Mouse (Mus musculus): ENCODE results near the gene Rccd1.

Rccd1 gene

DNA sequence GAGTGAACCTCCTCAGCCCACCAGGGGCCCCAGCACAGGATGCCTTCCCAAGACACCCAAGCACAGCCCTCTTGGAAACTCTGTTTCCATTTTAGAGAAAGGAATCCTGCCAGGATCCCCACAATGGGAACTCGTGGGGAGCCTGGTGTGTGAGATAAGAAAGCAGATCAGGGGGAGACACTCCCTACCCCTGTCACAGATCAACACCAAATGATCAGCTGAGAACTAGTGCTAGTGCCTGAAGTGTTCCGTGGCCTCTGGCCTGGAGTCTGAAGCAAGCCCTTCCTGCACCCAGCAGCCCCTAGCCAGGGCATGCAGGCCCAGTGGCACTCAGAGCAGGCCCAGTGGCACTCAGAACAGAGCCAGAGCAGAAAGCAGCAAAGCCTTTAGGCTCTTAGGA, 26.6 kb upstream of the Rccd1 start:
- in situ Hi-C loops (cut with MboI; ENCODE audit: low pct_unique_long_range_greater_than_20kb in 1 of 2, low sequenced_read_pairs in 2 of 2, unreplicated experiment in 1 of 2), result no loop called here

DNA sequence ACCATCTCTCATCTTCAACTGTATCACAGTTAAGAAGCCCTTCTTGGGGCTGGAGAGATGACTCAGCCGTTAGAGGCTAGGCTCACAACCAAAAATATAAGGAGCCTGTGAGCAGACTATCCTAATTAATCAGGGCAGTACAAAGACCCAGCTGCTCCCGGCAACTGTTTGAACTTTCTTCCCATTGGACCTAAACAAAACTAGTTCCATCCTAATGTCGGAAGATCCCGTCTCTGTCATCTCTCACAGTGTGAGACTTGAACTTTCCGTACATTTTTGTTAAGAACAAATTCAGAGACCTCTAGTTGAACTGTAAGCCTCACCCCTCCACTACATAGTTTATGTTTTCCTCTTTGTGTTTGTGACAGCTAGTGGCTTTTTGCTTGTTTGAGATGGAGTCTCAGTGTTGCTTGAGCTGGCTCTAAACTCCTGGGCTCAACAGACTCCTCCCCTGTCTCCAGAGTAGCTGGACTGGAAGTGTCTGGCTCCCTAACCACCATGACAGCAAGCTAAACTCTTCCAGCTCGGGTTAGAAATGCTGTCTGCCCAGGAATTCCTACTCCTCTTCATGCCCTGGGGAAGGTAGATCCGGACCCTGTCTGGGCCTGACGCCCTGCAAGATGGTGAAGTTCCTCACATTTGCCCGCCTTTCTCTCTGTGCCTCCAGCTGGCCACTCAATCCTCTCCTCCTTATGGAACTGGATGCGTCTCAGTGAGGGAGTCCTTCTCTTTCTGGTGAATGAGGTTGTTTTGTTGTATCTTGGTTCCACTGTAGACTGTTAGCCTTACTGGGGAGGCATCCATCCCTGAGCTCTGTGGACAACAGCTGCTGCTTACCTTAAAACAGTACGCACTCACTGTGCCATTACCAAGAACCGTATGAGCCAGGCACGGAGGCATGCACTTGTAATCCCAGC, 23.7 kb upstream of the Rccd1 start:
- in situ Hi-C loops (cut with MboI; ENCODE audit: low pct_unique_long_range_greater_than_20kb in 1 of 2, low sequenced_read_pairs in 2 of 2, unreplicated experiment in 1 of 2), result no loop called here

DNA sequence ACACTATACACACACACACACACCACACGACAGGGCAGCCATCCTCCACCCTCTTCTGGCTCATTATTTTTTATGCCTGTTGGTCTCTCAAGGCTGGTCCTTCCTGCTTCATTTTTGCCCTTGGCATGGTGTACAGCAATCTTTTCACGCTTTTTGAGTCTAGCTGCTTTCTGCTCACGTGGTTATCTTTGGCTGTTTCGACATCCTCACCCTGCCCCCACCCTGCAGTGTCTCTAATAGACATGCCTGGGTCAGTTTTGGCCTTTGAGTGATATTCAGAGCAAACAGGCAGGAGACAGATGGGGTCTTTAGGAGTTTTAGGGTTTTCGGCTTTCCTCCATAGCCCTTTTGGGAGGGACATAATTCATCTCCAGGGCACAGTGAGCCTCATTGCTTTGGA, 22.6 kb upstream of the Rccd1 start:
- in situ Hi-C loops (cut with MboI; ENCODE audit: low pct_unique_long_range_greater_than_20kb in 1 of 2, low sequenced_read_pairs in 2 of 2, unreplicated experiment in 1 of 2), result no loop called here

DNA sequence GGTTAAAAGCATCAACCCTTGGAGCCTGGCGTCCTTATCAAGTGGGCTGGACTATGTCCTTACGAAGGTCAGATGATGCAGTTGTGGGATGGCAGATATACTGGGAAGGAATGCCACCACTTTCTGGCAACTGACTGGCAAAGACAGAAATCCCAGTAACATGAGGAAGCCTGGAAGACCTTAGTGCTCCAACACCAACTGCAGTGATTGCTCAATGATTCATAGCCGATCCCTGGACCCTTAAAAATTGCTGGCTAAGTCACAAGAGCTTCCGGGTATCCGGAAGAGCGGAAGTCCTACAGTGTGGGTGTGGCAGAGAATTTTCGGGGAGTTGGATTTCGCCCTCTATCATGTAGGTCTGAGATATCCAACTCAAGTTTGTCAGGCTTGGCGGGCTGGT, 21.9 kb upstream of the Rccd1 start:
- in situ Hi-C loops (cut with MboI; ENCODE audit: low pct_unique_long_range_greater_than_20kb in 1 of 2, low sequenced_read_pairs in 2 of 2, unreplicated experiment in 1 of 2), result no loop called here

DNA sequence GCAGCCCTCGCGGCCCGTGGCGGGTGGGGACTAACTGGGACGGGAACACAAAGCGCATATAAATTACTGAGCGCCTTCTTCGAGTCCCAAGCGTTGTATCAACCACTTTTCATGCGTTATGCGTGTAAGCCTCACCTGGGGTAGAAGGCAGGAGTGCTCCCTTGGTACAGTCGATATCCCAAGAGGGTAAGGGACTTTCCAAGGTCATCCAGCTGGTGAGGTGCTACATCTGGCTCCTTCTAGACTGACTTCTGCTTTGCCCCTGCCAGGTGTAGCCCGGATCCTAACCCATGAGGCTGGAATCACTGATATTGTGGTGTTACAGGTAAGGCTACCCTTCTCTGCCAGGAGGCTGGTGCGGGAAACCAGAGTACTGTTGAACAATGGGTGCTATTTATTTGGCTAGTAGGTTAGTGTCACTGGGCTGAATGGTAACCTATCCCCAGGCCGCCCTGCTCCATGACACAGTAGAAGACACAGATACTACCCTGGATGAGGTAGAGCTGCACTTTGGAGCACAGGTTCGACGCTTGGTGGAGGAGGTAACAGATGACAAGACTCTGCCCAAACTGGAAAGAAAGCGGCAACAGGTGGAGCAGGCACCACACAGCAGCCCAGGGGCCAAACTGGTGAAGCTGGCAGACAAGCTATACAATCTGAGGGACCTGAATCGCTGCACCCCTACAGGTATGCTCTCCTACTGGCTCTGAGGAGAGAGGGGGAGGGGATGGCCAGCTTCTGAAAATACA, 19.2 kb upstream of the Rccd1 start:
- in situ Hi-C loops (cut with MboI; ENCODE audit: low pct_unique_long_range_greater_than_20kb in 1 of 2, low sequenced_read_pairs in 2 of 2, unreplicated experiment in 1 of 2), result loop anchor here in 1 of 2 experiments (5.0 kb wide), 1 partner anchor 34 kb away; no protein-coding TSS in a partner anchor

DNA sequence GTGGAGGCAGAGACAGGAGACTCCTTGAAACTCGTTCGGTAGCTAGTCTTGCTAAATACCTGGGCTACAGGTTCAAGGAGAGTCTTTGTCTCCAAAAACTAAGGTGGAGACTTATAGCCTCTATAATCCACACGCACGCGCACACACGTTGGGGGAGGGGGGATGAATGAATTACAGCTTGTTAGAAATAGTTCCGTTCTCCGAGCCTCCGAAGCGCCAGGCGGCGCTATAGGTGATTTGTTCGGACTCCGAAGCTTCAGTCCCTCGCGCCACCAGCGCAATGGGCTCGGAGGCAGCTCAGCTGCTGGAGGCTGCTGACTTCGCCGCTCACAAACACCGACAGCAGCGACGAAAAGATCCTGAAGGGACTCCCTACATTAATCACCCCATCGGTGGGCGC, 18.6 kb upstream of the Rccd1 start, which contains the start of gene Hddc3:
Hddc3 (plus strand) TSS at position 247 of the 400 bp plus-strand sequence.
- in situ Hi-C loops (cut with MboI; ENCODE audit: low pct_unique_long_range_greater_than_20kb in 1 of 2, low sequenced_read_pairs in 2 of 2, unreplicated experiment in 1 of 2), result loop anchor here in 1 of 2 experiments (5.0 kb wide), 1 partner anchor 34 kb away; no protein-coding TSS in a partner anchor

DNA sequence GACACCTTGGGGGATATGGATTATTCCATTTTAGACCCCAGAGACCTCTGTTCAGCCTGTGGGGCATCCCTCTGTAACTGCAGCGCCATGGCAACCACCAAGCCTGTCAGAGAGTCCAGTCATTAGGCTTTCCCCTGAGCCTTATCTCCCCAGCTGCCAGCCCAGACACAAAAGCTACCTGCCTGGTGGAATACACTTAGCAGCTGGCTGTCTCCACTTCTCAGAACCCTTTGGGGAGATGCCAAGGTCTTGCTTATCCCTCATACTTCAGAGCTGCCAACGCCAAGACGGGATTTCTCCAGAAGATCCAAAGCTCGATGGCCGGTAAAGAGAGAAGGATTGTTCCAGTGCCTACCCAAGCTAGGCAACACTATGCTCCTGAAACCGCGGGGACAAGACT, 17.5 kb upstream of the Rccd1 start:
- in situ Hi-C loops (cut with MboI; ENCODE audit: low pct_unique_long_range_greater_than_20kb in 1 of 2, low sequenced_read_pairs in 2 of 2, unreplicated experiment in 1 of 2), result loop anchor here in 1 of 2 experiments (5.0 kb wide), 1 partner anchor 36 kb away; no protein-coding TSS in a partner anchor

DNA sequence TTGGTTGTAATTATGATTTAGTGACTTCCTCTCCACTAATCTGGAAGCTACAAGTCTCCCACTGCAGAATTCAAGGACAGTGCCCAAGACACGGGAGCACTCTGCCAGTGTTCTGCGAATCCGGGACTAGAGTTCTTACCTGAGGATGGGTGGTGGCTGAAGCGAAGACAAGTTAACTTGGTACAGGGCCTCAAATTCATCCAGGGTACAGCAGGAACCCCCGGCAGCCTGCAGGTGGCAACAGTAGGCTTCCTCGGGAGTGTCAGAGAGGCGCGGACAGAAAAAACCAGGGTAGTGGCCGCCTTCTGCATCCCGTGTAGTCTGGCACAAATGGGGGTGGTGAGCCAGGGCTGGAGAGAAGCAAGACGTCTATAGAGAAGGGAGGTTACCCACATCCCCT, 16.5 kb upstream of the Rccd1 start, which contains the start of gene Unc45a:
Unc45a (minus strand) TSS at position 213 of the 400 bp plus-strand sequence.
- in situ Hi-C loops (cut with MboI; ENCODE audit: low pct_unique_long_range_greater_than_20kb in 1 of 2, low sequenced_read_pairs in 2 of 2, unreplicated experiment in 1 of 2), result loop anchor here in 1 of 2 experiments (5.0 kb wide), 1 partner anchor 37 kb away; no protein-coding TSS in a partner anchor

DNA sequence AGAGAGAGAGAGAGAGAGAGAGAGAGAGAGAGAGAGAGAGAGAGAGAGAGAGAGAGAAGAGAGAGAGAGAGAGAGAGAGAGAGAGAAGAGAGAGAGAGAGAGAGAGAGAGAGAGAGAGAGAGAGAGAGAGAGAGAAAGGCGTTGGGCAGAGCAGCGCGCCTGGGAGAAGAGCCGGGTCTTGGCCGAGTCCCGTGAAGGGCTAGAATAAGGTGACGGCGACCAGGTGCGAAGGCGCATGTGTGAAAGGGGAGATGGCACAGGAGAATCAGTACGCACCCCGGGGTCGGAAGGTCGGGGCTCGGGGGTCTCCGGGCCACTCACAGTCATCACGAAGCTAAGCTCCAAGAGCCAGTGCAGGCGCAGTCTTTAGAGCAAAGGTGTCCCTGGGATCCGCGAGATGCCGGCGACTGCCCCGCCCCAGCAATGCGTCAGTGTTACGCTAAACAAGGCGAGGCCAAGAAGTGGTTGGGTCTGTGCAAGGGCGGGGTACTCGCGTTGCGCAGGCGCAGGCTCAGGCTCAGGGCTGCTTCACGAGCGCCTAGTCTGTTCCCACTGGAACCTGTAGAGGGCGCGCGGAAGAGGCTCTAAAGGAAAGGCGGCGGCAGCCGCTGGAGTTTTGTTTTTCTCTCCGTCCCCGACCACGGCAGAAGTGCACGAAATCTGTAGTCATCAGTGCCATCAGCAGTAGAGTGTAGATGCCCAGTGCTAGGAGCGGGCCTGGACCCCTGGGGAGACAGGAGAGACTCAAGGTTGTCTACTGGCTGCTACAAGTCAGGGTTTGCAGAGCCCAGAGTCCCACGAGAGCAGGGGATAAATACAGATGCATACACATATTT, 15.8 kb upstream of the Rccd1 start:
- in situ Hi-C loops (cut with MboI; ENCODE audit: low pct_unique_long_range_greater_than_20kb in 1 of 2, low sequenced_read_pairs in 2 of 2, unreplicated experiment in 1 of 2), result loop anchor here in 1 of 2 experiments (5.0 kb wide), 1 partner anchor 37 kb away; no protein-coding TSS in a partner anchor

DNA sequence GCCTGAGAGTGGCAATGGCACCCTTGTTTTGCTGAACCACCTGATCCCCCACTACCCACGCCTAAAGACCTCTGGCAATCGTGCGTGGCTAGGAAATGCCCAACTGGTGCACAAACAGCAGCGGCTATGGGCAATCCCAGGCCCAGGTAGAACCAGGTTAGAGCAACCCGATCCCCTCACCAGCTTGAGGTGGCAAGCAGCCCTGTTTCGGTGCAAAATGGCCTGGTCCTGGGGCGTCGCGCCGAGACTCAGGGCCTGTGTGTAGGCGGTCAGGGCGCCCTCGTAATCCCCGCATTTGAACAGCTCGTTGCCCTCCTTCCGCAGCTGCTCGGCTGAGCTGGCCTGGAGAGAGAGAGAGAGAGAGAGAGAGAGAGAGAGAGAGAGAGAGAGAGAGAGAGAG, 15.1 kb upstream of the Rccd1 start:
- in situ Hi-C loops (cut with MboI; ENCODE audit: low pct_unique_long_range_greater_than_20kb in 1 of 2, low sequenced_read_pairs in 2 of 2, unreplicated experiment in 1 of 2), result no loop called here

DNA sequence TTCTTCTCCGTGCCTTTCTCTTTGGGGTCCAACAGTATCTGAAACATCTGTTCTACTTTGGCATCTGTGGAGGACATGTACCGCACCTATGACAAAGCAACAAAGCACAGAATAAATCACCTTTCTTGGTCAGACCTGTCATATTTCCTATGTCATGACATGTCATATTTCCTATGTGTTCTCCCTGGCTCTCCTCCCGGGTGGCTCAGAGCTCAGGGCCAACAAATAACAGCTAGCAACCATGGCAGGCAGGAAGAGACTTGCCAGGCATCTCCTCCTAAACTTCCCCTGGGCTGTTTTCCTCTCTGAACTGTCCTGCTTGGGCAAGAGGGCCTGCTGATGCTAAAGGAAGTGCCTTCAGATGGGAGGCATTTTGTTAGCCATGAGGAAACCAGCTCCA, 12.7 kb upstream of the Rccd1 start:
- in situ Hi-C loops (cut with MboI; ENCODE audit: low pct_unique_long_range_greater_than_20kb in 1 of 2, low sequenced_read_pairs in 2 of 2, unreplicated experiment in 1 of 2), result no loop called here

DNA sequence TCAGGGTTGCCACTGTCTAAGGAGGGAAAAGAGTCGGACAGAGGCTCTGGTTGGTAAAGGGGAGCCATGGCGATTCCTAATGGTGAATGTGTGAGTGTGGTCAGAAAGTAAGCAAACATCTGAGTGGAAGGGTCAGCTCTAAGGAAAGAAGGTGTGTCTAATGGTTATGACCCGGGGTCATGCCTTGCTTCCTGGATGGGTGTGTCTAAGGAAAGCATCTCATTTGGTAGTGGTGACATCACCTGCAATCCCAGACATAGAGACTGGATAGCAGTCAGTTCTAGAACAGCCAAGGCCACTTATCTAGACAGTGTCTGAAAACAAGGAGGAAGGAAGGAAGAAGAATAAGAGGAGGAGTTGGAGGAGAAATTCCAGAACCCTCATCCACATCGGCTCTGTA, 10.6 kb upstream of the Rccd1 start:
- in situ Hi-C loops (cut with MboI; ENCODE audit: low pct_unique_long_range_greater_than_20kb in 1 of 2, low sequenced_read_pairs in 2 of 2, unreplicated experiment in 1 of 2), result no loop called here

DNA sequence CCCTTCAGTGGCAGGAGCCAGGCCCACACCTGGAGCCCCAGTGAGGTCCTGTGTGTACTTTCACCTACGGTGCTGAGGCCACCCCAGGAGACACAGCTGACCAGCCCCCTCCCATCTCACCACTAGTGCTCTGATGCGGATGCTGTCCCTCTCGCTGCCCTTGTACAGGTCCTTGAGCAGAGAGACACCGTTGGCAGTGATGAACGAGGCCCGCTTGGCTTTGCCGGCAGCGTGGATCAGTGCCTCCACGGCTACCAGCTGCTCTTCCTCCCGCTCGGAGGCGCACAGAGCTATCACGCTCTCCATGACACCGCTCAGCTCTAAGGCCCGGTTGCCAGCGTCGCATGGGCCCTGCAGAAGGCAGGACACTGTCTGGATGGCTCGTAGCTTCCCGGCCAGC, 7.2 kb upstream of the Rccd1 start:
- in situ Hi-C loops (cut with MboI; ENCODE audit: low pct_unique_long_range_greater_than_20kb in 1 of 2, low sequenced_read_pairs in 2 of 2, unreplicated experiment in 1 of 2), result no loop called here

DNA sequence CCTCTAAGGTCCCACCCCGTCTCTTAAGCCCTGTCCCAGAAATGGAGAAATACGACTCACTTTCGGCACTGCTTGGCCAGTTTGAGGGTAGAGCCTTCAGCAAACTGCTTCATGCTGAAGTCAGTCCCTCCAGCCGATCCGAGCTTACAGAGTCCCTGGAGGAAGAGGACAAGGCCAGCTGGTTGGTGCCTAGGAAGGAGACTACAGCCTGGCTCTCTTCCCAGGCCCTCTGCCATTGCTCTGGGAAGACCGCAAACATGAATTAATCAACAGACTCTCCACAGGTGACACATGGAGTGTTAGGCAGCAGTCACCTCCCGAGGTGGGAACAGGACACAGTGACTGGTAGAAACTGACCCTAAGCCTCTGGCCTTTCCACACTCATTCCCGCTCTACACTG, 6.0 kb upstream of the Rccd1 start:
- in situ Hi-C loops (cut with MboI; ENCODE audit: low pct_unique_long_range_greater_than_20kb in 1 of 2, low sequenced_read_pairs in 2 of 2, unreplicated experiment in 1 of 2), result no loop called here

DNA sequence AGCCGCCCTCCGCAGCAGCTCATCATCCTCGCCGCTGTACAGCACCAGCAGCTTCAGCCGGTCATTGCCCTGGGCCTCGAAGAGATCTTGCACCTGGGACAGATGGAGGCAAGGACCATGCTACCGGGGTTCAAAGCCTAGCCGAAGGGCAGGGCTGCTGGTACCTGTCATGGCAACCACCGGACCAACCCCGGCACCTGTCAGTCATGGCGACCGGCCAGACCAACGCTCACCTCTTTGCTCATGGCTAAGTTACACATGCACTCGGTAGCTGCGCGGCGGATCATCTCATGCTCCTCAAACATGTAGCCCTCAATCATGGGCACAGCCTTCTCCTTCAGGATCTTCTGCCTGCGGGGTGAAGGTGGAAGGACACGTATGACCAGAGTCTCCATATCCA, 1.8 kb upstream of the Rccd1 start:
- in situ Hi-C loops (cut with MboI; ENCODE audit: low pct_unique_long_range_greater_than_20kb in 1 of 2, low sequenced_read_pairs in 2 of 2, unreplicated experiment in 1 of 2), result no loop called here

DNA sequence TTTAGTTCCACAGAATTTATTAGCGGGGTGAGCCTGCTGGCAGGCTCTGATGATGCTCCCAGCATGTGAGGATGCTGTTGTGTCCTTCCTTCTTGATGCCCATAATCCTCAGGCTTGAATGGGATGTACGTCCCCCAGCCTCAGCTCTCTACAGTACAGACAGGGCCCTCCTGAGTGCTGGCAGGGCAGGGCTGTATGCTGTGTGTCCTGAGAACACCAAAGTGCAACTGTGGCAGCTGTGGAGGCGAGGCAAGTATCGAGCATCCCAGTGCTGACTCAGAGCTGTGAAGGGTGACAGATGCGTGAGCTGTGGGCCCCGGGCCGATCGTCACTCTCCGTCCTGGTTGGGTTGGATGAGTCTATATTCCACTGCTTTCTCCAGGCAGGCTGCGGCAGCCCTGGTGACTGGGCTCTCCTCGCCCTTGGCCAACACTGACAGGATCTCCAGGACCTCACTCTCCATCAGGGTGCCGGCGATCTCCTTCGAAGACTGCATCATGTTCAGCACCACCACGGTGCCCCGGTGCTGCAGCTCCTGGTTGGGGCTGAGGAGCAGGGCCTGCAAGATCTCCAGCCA, 1.1 kb upstream of the Rccd1 start:
- in situ Hi-C loops (cut with MboI; ENCODE audit: low pct_unique_long_range_greater_than_20kb in 1 of 2, low sequenced_read_pairs in 2 of 2, unreplicated experiment in 1 of 2), result no loop called here

DNA sequence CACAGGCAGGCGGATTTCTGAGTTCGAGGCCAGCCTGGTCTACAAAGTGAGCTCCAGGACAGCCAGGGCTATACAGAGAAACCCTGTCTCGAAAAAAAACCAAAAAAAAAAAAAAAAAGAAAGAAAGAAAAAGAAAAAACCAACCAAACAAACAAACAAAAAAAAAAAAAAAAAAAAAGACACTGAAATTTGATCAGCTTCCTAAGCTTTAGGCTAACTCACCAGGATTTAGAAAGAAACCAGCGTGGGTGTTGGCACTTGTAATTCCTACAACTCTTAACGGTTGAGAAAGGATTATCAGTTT, 514 bp upstream of the Rccd1 start:
- in situ Hi-C loops (cut with MboI; ENCODE audit: low pct_unique_long_range_greater_than_20kb in 1 of 2, low sequenced_read_pairs in 2 of 2, unreplicated experiment in 1 of 2), result loop anchor here in 1 of 2 experiments (25.0 kb wide), 2 partner anchors 637 to 887 kb away; no protein-coding TSS in a partner anchor

DNA sequence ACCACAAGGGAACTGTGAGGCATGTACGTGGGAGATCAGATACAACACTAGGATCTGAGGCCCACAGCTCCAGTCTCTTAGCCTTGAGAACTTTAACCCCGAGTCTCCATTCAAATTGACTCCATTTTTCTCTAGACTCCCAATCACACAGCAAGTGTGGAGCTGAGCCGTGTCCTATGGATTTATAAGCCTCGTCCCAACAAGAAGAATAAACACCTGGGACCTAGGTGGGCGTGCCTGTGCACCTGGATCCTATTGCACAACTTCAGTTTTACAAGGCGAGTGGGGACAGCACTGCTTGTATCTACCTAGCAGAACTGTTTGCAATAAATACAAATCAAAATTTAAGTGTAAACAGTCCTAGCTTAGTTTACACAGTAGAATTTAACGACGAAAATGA, 918 bp downstream of the Rccd1 start:
- in situ Hi-C loops (cut with MboI; ENCODE audit: low pct_unique_long_range_greater_than_20kb in 1 of 2, low sequenced_read_pairs in 2 of 2, unreplicated experiment in 1 of 2), result loop anchor here in 1 of 2 experiments (25.0 kb wide), 2 partner anchors 636 to 886 kb away; no protein-coding TSS in a partner anchor
